Mouse (Mus musculus): ENCODE results near the gene Dmc1. TPM values are rescaled to one million over a fixed set of nuclear protein-coding genes. Genes with fewer than 3 reads are reported as not detected.

Gene Dmc1
- total and polyA plus RNA-seq, 3 experiments = not detected

GRCm38 (mm10) chr15:79648130-79648529, 43.2 kb upstream of the Dmc1 start:
- no peaks in the 10 kb centered on the region for H3K9me3 ChIP-seq (replicated peaks; ENCODE audit: low read length)
- dilution Hi-C loops (cut with MboI; ENCODE audit: extremely low pct_ligation_motif_present, extremely low pct_unique_long_range_greater_than_20kb, low sequenced_read_pairs) (no loop called here), in situ Hi-C loops (cut with MboI; ENCODE audit: low pct_ligation_motif_present, low pct_unique_long_range_greater_than_20kb, low sequenced_read_pairs) (no loop called here)
- H3K9ac ChIP-seq (ENCODE audit: insufficient read depth, low read depth) = no peak overlapping the region
- no peak overlapping the region for H3K4me3 ChIP-seq (replicated peaks in 1 of 3; ENCODE audit: low read depth in 2 of 3, low read length in 2 of 3, poor library complexity in 1 of 3)
- no peak overlapping the region for H3K27ac ChIP-seq (ENCODE audit: insufficient read depth, low read depth)
- H3K4me1 ChIP-seq (ENCODE audit: control insufficient read depth in 1 of 2, insufficient read depth in 2 of 2) = no peaks in the 10 kb centered on the region
- no peak overlapping the region for H3K4me2 ChIP-seq (ENCODE audit: insufficient read depth, low read depth, poor library complexity, severe bottlenecking)
- no peaks in the 10 kb centered on the region for H3K27me3 ChIP-seq (replicated peaks)
- no peaks in the 10 kb centered on the region for H3K36me3 ChIP-seq (replicated peaks in 1 of 2; ENCODE audit: control insufficient read depth in 1 of 2, insufficient read depth in 1 of 2, low read length in 1 of 2)
- TF ChIP-seq MAFK (IDR thresholded peaks at IDR 0.05; ENCODE audit: insufficient replicate concordance, low read length) = no peak
- no peak for TF ChIP-seq IRF4 (IDR thresholded peaks at IDR 0.05; ENCODE audit: low read depth, low read length)
- no peak for TF ChIP-seq PAX5 (IDR thresholded peaks at IDR 0.05; ENCODE audit: low read length)
- TF ChIP-seq MEF2A (IDR thresholded peaks at IDR 0.05; ENCODE audit: borderline replicate concordance, low read depth, low read length) = no peak
- TF ChIP-seq JUND (conservative IDR thresholded peaks at IDR 0.05; ENCODE audit: low read depth, low read length) = no peak
- no peak for TF ChIP-seq SMC3 (IDR thresholded peaks at IDR 0.05; ENCODE audit: low read depth, low read length)
- no peak for TF ChIP-seq MAX (IDR thresholded peaks at IDR 0.05; ENCODE audit: low read length)
- no peak for TF ChIP-seq BHLHE40 (IDR thresholded peaks at IDR 0.05; ENCODE audit: low read depth, low read length)
- H3K79me2 ChIP-seq (replicated peaks; ENCODE audit: control insufficient read depth, extremely low read depth, insufficient read depth, poor library complexity, severe bottlenecking) = no peaks in the 10 kb centered on the region
- no peak for DNase-seq (ENCODE audit: extremely low read depth)

DNA sequence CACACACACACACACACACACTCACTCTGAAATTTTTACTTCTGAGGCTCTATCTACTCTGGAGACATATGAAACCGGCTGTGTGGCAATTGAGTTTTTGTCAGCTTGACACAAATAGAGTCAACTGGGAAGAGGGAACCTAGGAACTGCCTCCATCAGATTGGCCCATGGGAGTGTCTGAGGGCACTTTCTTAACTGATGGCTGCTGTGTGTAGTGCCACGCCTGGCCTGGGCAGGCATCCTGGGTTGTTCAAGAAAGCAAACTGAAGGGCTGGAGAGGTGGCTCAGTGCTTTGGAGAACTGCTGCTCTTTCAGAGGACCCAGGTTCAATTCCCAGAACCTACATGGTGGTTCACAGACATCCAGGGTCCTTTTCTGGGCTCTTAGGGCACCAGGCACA, 40.6 kb upstream of the Dmc1 start:
- Histone ChIP-seq H3K9me3 (replicated peaks; ENCODE audit: low read length) (no peaks in the 10 kb centered on the region), H3K27me3 (replicated peaks) (no peaks in the 10 kb centered on the region), H3K4me2 (ENCODE audit: insufficient read depth, low read depth, poor library complexity, severe bottlenecking) (no peak overlapping the region), H3K36me3 (replicated peaks in 1 of 2; ENCODE audit: control insufficient read depth in 1 of 2, insufficient read depth in 1 of 2, low read length in 1 of 2) (no peaks in the 10 kb centered on the region), H3K9ac (ENCODE audit: insufficient read depth, low read depth) (no peak overlapping the region), H3K4me1 (ENCODE audit: control insufficient read depth in 1 of 2, insufficient read depth in 2 of 2) (0 out of 4 replicates have a peak, but pooled peaks cover 0 to 3% of the 10 kb centered on the region in 2 experiments), H3K27ac (ENCODE audit: insufficient read depth, low read depth) (no peak overlapping the region), H3K4me3 (replicated peaks in 1 of 3; ENCODE audit: low read depth in 2 of 3, low read length in 2 of 3, poor library complexity in 1 of 3) (no peak overlapping the region), H3K79me2 (replicated peaks; ENCODE audit: control insufficient read depth, extremely low read depth, insufficient read depth, poor library complexity, severe bottlenecking) (no peaks in the 10 kb centered on the region)
- no peak for DNase-seq (ENCODE audit: extremely low read depth)
- in situ Hi-C loops (cut with MboI; ENCODE audit: low pct_ligation_motif_present, low pct_unique_long_range_greater_than_20kb, low sequenced_read_pairs) = no loop called here
- dilution Hi-C loops (cut with MboI; ENCODE audit: extremely low pct_ligation_motif_present, extremely low pct_unique_long_range_greater_than_20kb, low sequenced_read_pairs) = no loop called here
- no peak for TF ChIP-seq USF1 (IDR thresholded peaks at IDR 0.05; ENCODE audit: low read depth, low read length)
- no peak for TF ChIP-seq ELF1 (IDR thresholded peaks at IDR 0.05; ENCODE audit: low read depth, low read length)
- TF ChIP-seq POLR2A (IDR thresholded peaks at IDR 0.05; ENCODE audit: low read depth, low read length) = no peak
- TF ChIP-seq MAZ (IDR thresholded peaks at IDR 0.05; ENCODE audit: low read depth, low read length) = no peak
- TF ChIP-seq E2F4 (IDR thresholded peaks at IDR 0.05; ENCODE audit: insufficient replicate concordance, low read depth, low read length) = no peak
- no peak for TF ChIP-seq CHD1 (IDR thresholded peaks at IDR 0.05; ENCODE audit: low read depth, low read length)
- TF ChIP-seq CHD2 (IDR thresholded peaks at IDR 0.05; ENCODE audit: low read length) = no peak
- no peak for TF ChIP-seq JUN (IDR thresholded peaks at IDR 0.05; ENCODE audit: insufficient read depth, low read depth, low read length)
- no peak for TF ChIP-seq ZNF384 (IDR thresholded peaks at IDR 0.05; ENCODE audit: low read depth, low read length)
- no peak for TF ChIP-seq IRF4 (IDR thresholded peaks at IDR 0.05; ENCODE audit: low read depth, low read length)
- TF ChIP-seq SIN3A (IDR thresholded peaks at IDR 0.05; ENCODE audit: low read length) = no peak
- TF ChIP-seq POLR2AphosphoS2 (IDR thresholded peaks at IDR 0.05; ENCODE audit: low read depth, low read length) = no peak
- TF ChIP-seq MEF2A (IDR thresholded peaks at IDR 0.05; ENCODE audit: borderline replicate concordance, low read depth, low read length) = no peak
- no peak for TF ChIP-seq ZMIZ1 (IDR thresholded peaks at IDR 0.05; ENCODE audit: low read depth, low read length)
